Mouse (Mus musculus) hindbrain, embryonic 14.5 days (tissue): Measurements from ENCODE around the gene Cep295nl. TPM values are rescaled to one million over a fixed set of nuclear protein-coding genes. Genes with fewer than 3 reads are reported as not detected.
"Not testable (repeated sequence)": the region's sequence is repeated elsewhere in the genome, so short reads cannot be mapped to it uniquely, and the experiment has no call there.

Source experiments
- ATAC-seq: fragments of 200-750 bp; cut with Nextera tagmentation; 2 replicates; pipeline ENCODE4 v1.8.0; 2017; ENCODE audit warnings: moderate number of reproducible peaks, mild to moderate bottlenecking, moderate TSS enrichment, moderate library complexity; ENCODE audit not compliant: low FRiP score
- DNase-seq: peaks from one replicate; pipeline ENCODE4 v3.0.0-alpha.2; 2015; ENCODE audit warnings: low spot score
- H3K27ac ChIP-seq: fragments of 300-500 bp; sonication (generic); 2 replicates; pipeline ENCODE4 v1.5.1; 2014; ENCODE audit warnings: mild to moderate bottlenecking, moderate library complexity
- H3K27me3 ChIP-seq: fragments of 300-500 bp; sonication (generic); 2 replicates; pipeline ENCODE4 v1.6.1; 2014; ENCODE audit warnings: mild to moderate bottlenecking, low read length, mixed read lengths; ENCODE audit not compliant: control insufficient read depth, insufficient read depth
- H3K36me3 ChIP-seq: fragments of 300-500 bp; sonication (generic); replicated peaks from 2 replicates; pipeline ENCODE4 v1.6.1; 2014; ENCODE audit not compliant: control insufficient read depth, insufficient read depth
- H3K4me1 ChIP-seq: fragments of 300-500 bp; sonication (generic); replicated peaks from 2 replicates; pipeline ENCODE4 v1.6.1; 2014; ENCODE audit warnings: antibody characterized with exemption, low read length, mixed read lengths; ENCODE audit not compliant: control insufficient read depth, insufficient read depth
- H3K4me2 ChIP-seq: fragments of 300-500 bp; sonication (generic); replicated peaks from 2 replicates; pipeline ENCODE4 v1.6.1; 2014; ENCODE audit warnings: mild to moderate bottlenecking, moderate library complexity
- H3K4me3 ChIP-seq: fragments of 300-500 bp; sonication (generic); replicated peaks from 2 replicates; pipeline ENCODE4 v1.5.1; 2014; ENCODE audit warnings: mild to moderate bottlenecking, low read length
- H3K9ac ChIP-seq: fragments of 300-500 bp; sonication (generic); 2 replicates; pipeline ENCODE4 v1.6.1; 2014
- H3K9me3 ChIP-seq: fragments of 300-500 bp; sonication (generic); 2 replicates; pipeline ENCODE4 v1.6.1; 2016; ENCODE audit warnings: low read length; ENCODE audit not compliant: control insufficient read depth
- WGBS: fragments of 180-500 bp; shearing (Covaris S2); extraction: QIAGEN DNeasy Blood & Tissue Kit; methylation state at CpG from one replicate; pipeline ENCODE4 v1.1.7; 2014; 5-methylcytosine and 5-hydroxymethylcytosine counted together
- polyA plus RNA-seq: library from polyadenylated mRNA; unstranded; fragments of >200 nt; fragmentation: Nextera tagmentation; extraction: Ambion mirVana; gene quantifications from 2 replicates; pipeline ENCODE4 v1.2.1, GENCODE M21; 2014

The Cep295nl gene
- 0.17 TPM in 1 of 2 replicates, not detected in the other for polyA plus RNA-seq

DNA sequence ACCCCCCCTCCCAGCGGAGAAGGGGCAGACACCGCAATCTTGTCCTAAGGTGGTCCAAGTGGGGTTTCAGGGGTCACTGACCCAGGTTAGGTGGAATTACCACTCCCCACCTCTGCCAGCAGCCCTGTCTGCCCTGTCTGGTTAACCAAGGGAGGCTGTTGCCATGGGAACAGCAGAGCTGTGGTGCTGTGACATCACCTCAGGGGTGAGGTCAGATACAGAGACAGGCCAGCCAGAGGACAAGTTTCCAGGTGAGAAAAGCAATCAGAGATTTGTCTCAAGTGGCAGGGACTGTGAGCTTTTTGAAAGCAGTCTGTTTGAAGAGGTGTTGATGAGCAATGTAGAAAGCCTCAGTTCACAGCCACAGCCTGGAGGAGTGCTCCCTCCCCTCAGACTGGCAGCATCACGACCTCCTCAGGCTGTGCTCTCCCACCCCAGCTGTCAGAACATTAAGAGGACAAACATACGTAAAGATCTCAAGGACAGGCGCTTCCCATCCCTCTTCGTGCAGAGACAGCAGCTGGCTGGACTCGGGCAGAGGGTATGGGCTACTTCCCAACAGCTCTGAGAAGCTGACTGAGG lies at the start of gene Cep295nl:
Gene Cep295nl (minus strand): TSS at position 101 of the 582 bp plus-strand sequence.
- Histone ChIP-seq H3K36me3 (no peaks in the 10 kb centered on the region), H3K4me1 (peaks cover 23% of the 10 kb centered on the region), H3K4me3 (no peak within 1 kb of the TSS), H3K27me3 (no peaks in the 10 kb centered on the region), H3K9me3 (no peaks in the 10 kb centered on the region), H3K27ac (0 out of 2 replicates have a peak within 1 kb of the TSS, but pooled peaks have one; percentile 2), H3K4me2 (peak within 1 kb of the TSS; percentile 11; the same call in 1 of the 2 replicates), H3K9ac (peak within 1 kb of the TSS; percentile 18; the same call in 1 of the 2 replicates)
- 34% methylated on average over 7 of the region's 7 CpGs for WGBS
- ATAC-seq (no peak), DNase-seq (peak; percentile 38)

DNA sequence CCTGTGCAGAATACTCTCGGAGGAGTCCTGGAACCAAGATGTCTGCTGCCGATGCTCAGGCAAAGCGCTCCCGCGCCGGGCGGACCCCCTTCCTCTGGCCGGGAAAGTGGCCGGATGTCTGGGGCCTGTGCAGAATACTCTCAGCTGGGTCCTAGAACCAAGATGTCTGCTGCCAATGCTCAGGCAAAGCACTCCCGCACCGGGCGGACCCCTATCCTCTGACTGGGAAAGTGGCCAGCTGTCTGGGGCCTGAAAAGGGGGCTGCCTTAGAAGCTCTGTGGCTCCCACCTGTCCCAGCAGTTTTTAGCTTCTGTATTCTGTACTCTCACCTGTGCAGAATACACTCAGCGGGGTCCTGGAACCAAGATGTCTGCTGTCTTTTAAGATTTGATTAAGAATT lies 45.5 kb upstream of the Cep295nl start:
- not testable (repeated sequence) for H3K4me3 ChIP-seq, H3K27ac ChIP-seq, H3K4me2 ChIP-seq, H3K4me1 ChIP-seq, H3K27me3 ChIP-seq, H3K9ac ChIP-seq, ATAC-seq, H3K9me3 ChIP-seq, DNase-seq, H3K36me3 ChIP-seq
- 95% methylated on average over 13 of the region's 13 CpGs for WGBS

DNA sequence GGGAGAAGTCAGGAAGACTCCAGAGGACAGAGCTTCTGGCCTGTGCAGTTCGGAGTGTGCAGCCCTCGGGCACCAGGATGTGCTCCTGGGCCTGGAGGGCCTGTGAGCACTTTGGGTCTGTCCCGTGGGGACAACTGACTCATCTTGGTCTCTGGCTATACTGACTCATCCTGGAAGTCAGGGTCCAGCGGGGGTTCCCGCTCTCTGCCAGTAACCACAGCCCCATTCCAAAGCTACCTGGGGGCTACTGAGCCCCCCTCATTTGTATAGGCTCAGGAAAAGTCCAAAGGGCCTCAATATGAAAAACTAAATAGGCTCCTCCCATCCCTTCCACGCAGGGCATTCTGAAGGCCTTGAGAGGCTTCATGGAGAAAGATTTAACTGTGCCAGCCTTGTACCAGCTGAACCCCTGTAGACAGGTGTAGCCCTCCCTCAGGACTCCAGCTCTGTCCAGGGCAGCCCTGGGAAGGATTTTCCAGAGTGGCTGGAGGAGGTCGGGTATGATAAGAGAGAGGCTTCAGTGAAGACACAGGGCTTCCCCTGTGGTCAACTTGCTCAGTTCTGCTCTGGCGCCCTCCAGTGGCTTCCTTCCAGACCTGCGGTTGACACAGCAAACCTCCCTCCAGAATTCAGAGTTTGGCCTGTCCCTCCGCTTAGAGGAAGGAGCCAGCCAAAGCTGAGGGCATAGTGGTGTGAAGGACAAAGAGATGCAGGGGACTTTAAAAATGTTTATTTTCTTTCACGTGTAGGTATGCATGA lies 37.1 kb upstream of the Cep295nl start:
- no peak for ATAC-seq

DNA sequence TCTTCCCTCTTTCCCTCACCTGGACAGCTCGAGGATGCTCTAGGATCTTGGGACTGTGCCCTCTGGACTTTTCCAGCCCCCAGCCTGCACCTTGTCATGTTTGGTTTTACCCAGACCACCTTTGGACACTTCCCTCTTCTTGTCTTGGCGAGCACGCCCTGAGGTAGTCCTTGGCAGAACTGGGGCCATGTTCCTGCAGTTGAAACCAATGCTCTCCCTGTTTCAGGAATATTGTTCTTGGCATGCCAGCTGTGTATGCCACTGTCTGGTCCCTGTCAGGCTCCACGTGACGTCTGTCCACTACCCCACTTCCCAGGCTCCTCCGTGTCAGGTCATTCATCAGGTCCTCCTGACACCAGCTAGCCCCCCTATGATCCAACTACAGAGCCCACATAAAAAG lies 36.4 kb upstream of the Cep295nl start:
- Histone ChIP-seq H3K4me2 (no peak overlapping the region), H3K9me3 (no peaks in the 10 kb centered on the region), H3K27me3 (no peaks in the 10 kb centered on the region), H3K4me1 (no peaks in the 10 kb centered on the region), H3K36me3 (no peaks in the 10 kb centered on the region), H3K27ac (no peak overlapping the region), H3K9ac (no peak overlapping the region), H3K4me3 (no peak overlapping the region)
- ATAC-seq (no peak), DNase-seq (no peak)
- WGBS, result 85% methylated on average over 6 of the region's 6 CpGs

More for the DNA sequence above, 37.1 kb upstream of the Cep295nl start:
- WGBS, result 45% methylated on average over 11 of the region's 11 CpGs
- Histone ChIP-seq H3K4me3 (no peak overlapping the region), H3K4me2 (no peak overlapping the region), H3K36me3 (no peaks in the 10 kb centered on the region), H3K9me3 (no peaks in the 10 kb centered on the region), H3K27ac (no peak overlapping the region), H3K9ac (no peak overlapping the region), H3K27me3 (no peaks in the 10 kb centered on the region), H3K4me1 (no peaks in the 10 kb centered on the region)
- peak; percentile 78 for DNase-seq

DNA sequence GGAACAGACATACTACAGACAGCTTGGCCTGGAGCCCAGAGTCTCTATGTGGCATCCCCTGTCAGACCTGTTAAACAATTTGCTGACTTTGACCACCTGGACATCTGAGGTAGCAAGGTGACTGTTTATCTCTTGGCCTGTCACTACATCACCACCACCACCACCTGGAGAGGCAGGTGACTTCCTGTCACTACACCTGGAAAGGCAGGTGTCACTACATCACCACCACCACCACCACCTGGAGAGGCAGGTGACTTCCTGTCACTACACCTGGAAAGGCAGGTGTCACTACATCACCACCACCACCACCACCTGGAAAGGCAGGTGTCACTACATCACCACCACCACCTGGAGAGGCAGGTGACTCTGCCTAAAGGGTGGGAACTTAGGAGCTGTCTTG lies 34.0 kb upstream of the Cep295nl start:
- not testable (repeated sequence) for ATAC-seq

DNA sequence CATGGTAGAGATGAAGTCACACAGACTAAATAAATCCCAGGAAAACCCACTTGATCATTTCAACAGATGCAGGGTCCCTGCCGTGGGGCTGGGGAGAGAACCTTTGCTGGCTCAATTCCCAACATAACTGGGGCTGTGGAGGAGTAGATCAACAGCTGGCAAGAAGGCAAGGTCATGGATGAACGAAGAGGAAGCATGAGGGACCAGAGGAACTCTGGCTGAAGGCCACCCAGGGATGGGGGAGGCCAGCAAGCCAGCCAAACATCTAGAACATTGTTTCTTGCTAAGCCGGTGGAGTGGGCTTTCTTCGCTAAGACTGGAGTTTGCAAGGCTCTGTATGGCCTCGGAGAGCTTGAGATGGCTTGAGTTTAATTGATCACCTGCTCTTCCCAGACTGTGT lies 33.6 kb upstream of the Cep295nl start:
- H3K4me1 ChIP-seq, result no peaks in the 10 kb centered on the region
- H3K4me2 ChIP-seq, result no peak overlapping the region
- no peak overlapping the region for H3K9ac ChIP-seq
- H3K4me3 ChIP-seq, result no peak overlapping the region
- no peaks in the 10 kb centered on the region for H3K36me3 ChIP-seq
- no peak for DNase-seq
- H3K27me3 ChIP-seq, result no peaks in the 10 kb centered on the region
- no peak overlapping the region for H3K27ac ChIP-seq
- WGBS, result 81% methylated on average over 5 of the region's 5 CpGs
- no peak for ATAC-seq
- no peaks in the 10 kb centered on the region for H3K9me3 ChIP-seq

More for the DNA sequence above, 34.0 kb upstream of the Cep295nl start:
- H3K9me3 ChIP-seq, DNase-seq, H3K4me1 ChIP-seq, H3K27ac ChIP-seq, H3K27me3 ChIP-seq, H3K4me3 ChIP-seq, H3K36me3 ChIP-seq, H3K9ac ChIP-seq, H3K4me2 ChIP-seq: not testable (repeated sequence)

DNA sequence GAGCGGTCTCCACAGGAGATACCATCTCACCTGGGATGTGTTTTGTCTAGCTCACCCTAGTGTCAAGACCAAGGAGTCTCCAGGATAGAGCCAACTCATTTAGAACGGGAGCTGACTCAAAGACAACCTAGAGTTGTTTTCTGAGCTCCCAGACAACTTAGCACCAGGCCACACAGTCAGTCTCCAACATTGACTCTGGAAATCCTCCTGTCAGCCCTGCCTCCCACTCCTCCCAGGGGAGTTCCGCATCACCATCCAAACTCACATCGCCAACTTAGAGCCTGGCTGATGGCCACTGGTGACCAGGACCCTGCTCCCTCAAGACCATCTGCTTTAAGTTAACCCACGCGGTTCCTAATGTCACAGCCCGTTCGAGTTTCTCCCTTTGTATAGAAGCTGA lies 33.2 kb upstream of the Cep295nl start:
- WGBS, result 86% methylated on average over 8 of the region's 8 CpGs
- Histone ChIP-seq H3K4me3 (no peak overlapping the region), H3K27ac (no peak overlapping the region), H3K4me1 (no peaks in the 10 kb centered on the region), H3K9ac (no peak overlapping the region), H3K9me3 (no peaks in the 10 kb centered on the region), H3K36me3 (no peaks in the 10 kb centered on the region), H3K27me3 (no peaks in the 10 kb centered on the region), H3K4me2 (no peak overlapping the region)
- no peak for ATAC-seq
- no peak for DNase-seq

DNA sequence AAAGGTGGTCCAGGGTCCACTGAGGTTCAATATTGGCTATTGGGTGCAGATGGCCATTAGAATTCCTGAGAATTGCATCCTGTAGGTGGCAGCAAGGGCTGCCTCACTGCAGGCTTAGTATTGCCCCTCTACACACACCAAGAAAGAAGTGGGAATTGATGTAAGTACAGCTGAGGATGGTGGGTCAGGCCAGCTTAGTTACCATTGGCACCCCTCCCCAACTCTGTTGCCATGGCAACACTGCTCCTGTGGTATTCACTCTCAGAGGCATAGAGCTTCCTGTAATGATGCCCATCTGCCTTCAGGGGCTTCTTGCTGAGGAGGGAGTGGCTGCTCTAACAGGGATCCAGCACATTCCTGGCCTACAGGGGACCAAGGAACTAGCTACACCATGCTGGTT lies 32.7 kb upstream of the Cep295nl start:
- no peaks in the 10 kb centered on the region for H3K4me1 ChIP-seq
- no peak for DNase-seq
- H3K27ac ChIP-seq, result no peak overlapping the region
- no peaks in the 10 kb centered on the region for H3K36me3 ChIP-seq
- no peaks in the 10 kb centered on the region for H3K27me3 ChIP-seq
- ATAC-seq, result no peak
- no peak overlapping the region for H3K4me2 ChIP-seq
- no peaks in the 10 kb centered on the region for H3K9me3 ChIP-seq
- H3K4me3 ChIP-seq, result no peak overlapping the region
- H3K9ac ChIP-seq, result no peak overlapping the region

DNA sequence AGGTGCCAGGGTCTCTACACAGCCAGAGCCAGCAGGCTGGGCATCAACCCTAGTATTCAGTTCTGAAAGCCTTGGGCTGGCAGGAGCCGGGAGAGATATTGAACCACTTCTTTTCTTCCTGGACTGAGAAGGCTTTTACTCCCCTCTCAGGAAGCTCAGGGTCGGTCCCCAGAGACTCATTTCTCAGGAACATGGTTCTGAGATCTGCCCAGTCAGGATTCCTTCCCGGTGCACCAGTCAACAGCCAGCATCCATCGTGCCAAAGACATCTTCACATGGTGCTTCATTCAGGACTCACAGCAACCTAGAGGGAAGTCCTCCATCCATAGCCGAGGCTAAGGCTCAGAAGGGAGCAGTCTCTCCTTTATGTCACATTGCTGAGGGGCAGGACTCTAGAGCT lies 32.2 kb upstream of the Cep295nl start:
- no peaks in the 10 kb centered on the region for H3K36me3 ChIP-seq
- DNase-seq, result no peak
- ATAC-seq, result no peak
- no peak overlapping the region for H3K4me3 ChIP-seq
- no peak overlapping the region for H3K27ac ChIP-seq
- H3K9ac ChIP-seq, result no peak overlapping the region
- no peaks in the 10 kb centered on the region for H3K27me3 ChIP-seq
- no peak overlapping the region for H3K4me2 ChIP-seq
- no peaks in the 10 kb centered on the region for H3K4me1 ChIP-seq
- 67% methylated on average over 5 of the region's 5 CpGs for WGBS
- H3K9me3 ChIP-seq, result no peaks in the 10 kb centered on the region
